Mouse (Mus musculus) CH12.LX (cell line): ENCODE measurements around the gene Tead2. TPM values are rescaled to one million over a fixed set of nuclear protein-coding genes. Genes with fewer than 3 reads are reported as not detected.

ENCODE experiments used
- DNase-seq: peaks from one replicate; pipeline ENCODE4 v3.0.0-alpha.2; 2013; ENCODE audit errors: extremely low read depth
- H3K27ac ChIP-seq: 2 replicates; pipeline ENCODE4 v1.5.1; 2012; ENCODE audit warnings: low read depth, mild to moderate bottlenecking, control low read depth, moderate library complexity; ENCODE audit not compliant: insufficient read depth
- H3K27me3 ChIP-seq: replicated peaks from 2 replicates; pipeline ENCODE3; 2012; ENCODE audit warnings: inconsistent platforms
- H3K36me3 ChIP-seq, 2 experiments: replicated peaks in 1 of 2; 2 replicates each; pipeline versions ENCODE3 to v1.6.1; 2012; ENCODE audit warnings: inconsistent platforms in 1 of 2, low read length in 1 of 2, mild to moderate bottlenecking in 1 of 2, mixed read lengths in 1 of 2, moderate library complexity in 1 of 2; ENCODE audit not compliant: control insufficient read depth in 1 of 2, insufficient read depth in 1 of 2
- H3K4me1 ChIP-seq, 2 experiments: 2 replicates each; pipeline ENCODE4 v1.6.1; 2012; ENCODE audit warnings: inconsistent platforms in 1 of 2, moderate library complexity in 1 of 2; ENCODE audit not compliant: insufficient read depth in 2 of 2, control insufficient read depth in 1 of 2
- H3K4me2 ChIP-seq: 2 replicates; pipeline ENCODE4 v1.6.1; 2012; ENCODE audit warnings: low read depth, mild to moderate bottlenecking, control low read depth; ENCODE audit not compliant: poor library complexity, insufficient read depth, severe bottlenecking
- H3K4me3 ChIP-seq, 3 experiments: fragments of 150-350 bp in 1 of 3; sonication (generic) in 1 of 3; replicated peaks in 1 of 3; 2 replicates each; pipeline versions ENCODE3 to v1.5.1; 2011 to 2012; ENCODE audit warnings: low read depth in 2 of 3, low read length in 2 of 3, mild to moderate bottlenecking in 2 of 3, moderate library complexity in 2 of 3, control low read depth in 1 of 3, improper control_type of control experiment in 1 of 3, inconsistent platforms in 1 of 3, mixed read lengths in 1 of 3; ENCODE audit not compliant: poor library complexity in 1 of 3
- H3K79me2 ChIP-seq: replicated peaks from 2 replicates; pipeline ENCODE4 v1.6.1; 2012; ENCODE audit warnings: mild to moderate bottlenecking, moderate library complexity; ENCODE audit not compliant: control insufficient read depth, poor library complexity, insufficient read depth, severe bottlenecking; ENCODE audit errors: extremely low read depth
- H3K9ac ChIP-seq: 2 replicates; pipeline ENCODE4 v1.6.1; 2012; ENCODE audit warnings: low read depth, mild to moderate bottlenecking, control low read depth, moderate library complexity; ENCODE audit not compliant: insufficient read depth
- H3K9me3 ChIP-seq: replicated peaks from 2 replicates; pipeline ENCODE3; 2012; ENCODE audit warnings: low read length, inconsistent platforms, mixed read lengths
- BHLHE40 ChIP-seq: IDR thresholded peaks from 2 replicates; pipeline ENCODE4 v1.6.1; 2011; ENCODE audit warnings: mild to moderate bottlenecking, low read depth, low read length, improper control_type of control experiment
- CHD1 ChIP-seq: IDR thresholded peaks from 2 replicates; pipeline ENCODE4 v1.6.1; 2012; ENCODE audit warnings: low read depth, low read length, improper control_type of control experiment, inconsistent platforms
- CTCF ChIP-seq, 2 experiments: IDR thresholded peaks in 1 of 2; conservative IDR thresholded peaks in 1 of 2; 2 replicates each; pipeline ENCODE4 v1.5.1; 2011 to 2012; ENCODE audit warnings: low read depth in 2 of 2, low read length in 2 of 2, improper control_type of control experiment in 1 of 2, inconsistent platforms in 1 of 2, mild to moderate bottlenecking in 1 of 2, moderate library complexity in 1 of 2
- E2F4 ChIP-seq: IDR thresholded peaks from 2 replicates; pipeline ENCODE4 v1.6.1; 2011; ENCODE audit warnings: low read depth, low read length, improper control_type of control experiment; ENCODE audit not compliant: insufficient replicate concordance
- ELF1 ChIP-seq: IDR thresholded peaks from 2 replicates; pipeline ENCODE4 v1.6.1; 2014; ENCODE audit warnings: low read depth, mild to moderate bottlenecking, inconsistent platforms, low read length, improper control_type of control experiment
- EP300 ChIP-seq: IDR thresholded peaks from 2 replicates; pipeline ENCODE4 v1.6.1; 2011; ENCODE audit warnings: low read length, improper control_type of control experiment
- HCFC1 ChIP-seq: IDR thresholded peaks from 2 replicates; pipeline ENCODE4 v1.6.1; 2012; ENCODE audit warnings: low read depth, mild to moderate bottlenecking, inconsistent platforms, low read length, improper control_type of control experiment
- IRF4 ChIP-seq: IDR thresholded peaks from 2 replicates; pipeline ENCODE4 v1.6.1; 2014; ENCODE audit warnings: low read depth, mild to moderate bottlenecking, inconsistent platforms, low read length, improper control_type of control experiment
- JUND ChIP-seq: conservative IDR thresholded peaks from 2 replicates; pipeline ENCODE4 v1.6.1; 2011; ENCODE audit warnings: low read depth, low read length, improper control_type of control experiment
- KAT2A ChIP-seq: IDR thresholded peaks from 2 replicates; pipeline ENCODE4 v1.6.1; 2012; ENCODE audit warnings: low read length, improper control_type of control experiment, inconsistent platforms; ENCODE audit not compliant: insufficient replicate concordance
- MAFK ChIP-seq: IDR thresholded peaks from 2 replicates; pipeline ENCODE4 v1.6.1; 2011; ENCODE audit warnings: low read length, improper control_type of control experiment; ENCODE audit not compliant: insufficient replicate concordance
- MAX ChIP-seq: IDR thresholded peaks from 2 replicates; pipeline ENCODE4 v1.6.1; 2011; ENCODE audit warnings: low read length, improper control_type of control experiment
- MAZ ChIP-seq: IDR thresholded peaks from 2 replicates; pipeline ENCODE4 v1.6.1; 2012; ENCODE audit warnings: low read depth, mild to moderate bottlenecking, inconsistent platforms, low read length, improper control_type of control experiment, moderate library complexity
- MXI1 ChIP-seq: IDR thresholded peaks from 2 replicates; pipeline ENCODE4 v1.6.1; 2011; ENCODE audit warnings: mild to moderate bottlenecking, low read depth, low read length, improper control_type of control experiment
- MYC ChIP-seq: IDR thresholded peaks from 2 replicates; pipeline ENCODE4 v1.6.1; 2011; ENCODE audit warnings: low read depth, mild to moderate bottlenecking, improper control_type of control experiment, low read length
- NRF1 ChIP-seq: IDR thresholded peaks from 2 replicates; pipeline ENCODE4 v1.6.1; 2014; ENCODE audit warnings: low read depth, mild to moderate bottlenecking, inconsistent platforms, low read length, improper control_type of control experiment, moderate library complexity
- PAX5 ChIP-seq: IDR thresholded peaks from 2 replicates; pipeline ENCODE4 v1.6.1; 2012; ENCODE audit warnings: low read length, inconsistent platforms, mixed read lengths
- POLR2AphosphoS2 ChIP-seq: IDR thresholded peaks from 2 replicates; pipeline ENCODE4 v1.6.1; 2011; ENCODE audit warnings: low read depth, low read length, improper control_type of control experiment
- RAD21 ChIP-seq: IDR thresholded peaks from 2 replicates; pipeline ENCODE4 v1.6.1; 2011; ENCODE audit warnings: low read depth, mild to moderate bottlenecking, low read length, improper control_type of control experiment, moderate library complexity
- SMC3 ChIP-seq: IDR thresholded peaks from 2 replicates; pipeline ENCODE4 v1.6.1; 2011; ENCODE audit warnings: low read depth, low read length, improper control_type of control experiment
- TCF12 ChIP-seq: IDR thresholded peaks from 2 replicates; pipeline ENCODE4 v1.6.1; 2014; ENCODE audit warnings: low read depth, mild to moderate bottlenecking, inconsistent platforms, low read length, improper control_type of control experiment
- ZKSCAN1 ChIP-seq: IDR thresholded peaks from 2 replicates; pipeline ENCODE4 v1.6.1; 2012; ENCODE audit warnings: low read depth, inconsistent platforms, low read length, improper control_type of control experiment, borderline replicate concordance
- ZNF384 ChIP-seq: IDR thresholded peaks from 2 replicates; pipeline ENCODE4 v1.6.1; 2012; ENCODE audit warnings: low read depth, low read length, improper control_type of control experiment, inconsistent platforms
- dilution Hi-C: fragments of 300-500 bp; cut with MboI; formaldehyde crosslinking; loops from 2 replicates; pipeline ENCODE4 v1.14.3; 2020; ENCODE audit warnings: low sequenced_read_pairs; ENCODE audit not compliant: extremely low pct_unique_long_range_greater_than_20kb, extremely low pct_ligation_motif_present
- in situ Hi-C: fragments of 300-500 bp; cut with MboI; formaldehyde crosslinking; loops from 3 replicates; pipeline ENCODE4 v1.14.3; 2019; ENCODE audit warnings: low sequenced_read_pairs, low pct_ligation_motif_present, low pct_unique_long_range_greater_than_20kb, mixed read lengths
- polyA plus RNA-seq: library from polyadenylated mRNA; unstranded; fragments of >175 nt; gene quantifications from 2 replicates; pipeline ENCODE4 v1.2.1, GENCODE M21; 2012; ENCODE audit warnings: low read depth; ENCODE audit not compliant: insufficient read length
- total RNA-seq, 2 experiments: library from RNA; depleted of rRNA; stranded (reverse); fragments of 300-350 nt in 1 of 2; fragments of >200 nt in 1 of 2; gene quantifications; 2 replicates each; pipeline ENCODE4 v1.2.3; 2012 to 2014

Gene Tead2
- total and polyA plus RNA-seq, 3 experiments = 0.31 to 2.5 (median 0.38) TPM

DNA sequence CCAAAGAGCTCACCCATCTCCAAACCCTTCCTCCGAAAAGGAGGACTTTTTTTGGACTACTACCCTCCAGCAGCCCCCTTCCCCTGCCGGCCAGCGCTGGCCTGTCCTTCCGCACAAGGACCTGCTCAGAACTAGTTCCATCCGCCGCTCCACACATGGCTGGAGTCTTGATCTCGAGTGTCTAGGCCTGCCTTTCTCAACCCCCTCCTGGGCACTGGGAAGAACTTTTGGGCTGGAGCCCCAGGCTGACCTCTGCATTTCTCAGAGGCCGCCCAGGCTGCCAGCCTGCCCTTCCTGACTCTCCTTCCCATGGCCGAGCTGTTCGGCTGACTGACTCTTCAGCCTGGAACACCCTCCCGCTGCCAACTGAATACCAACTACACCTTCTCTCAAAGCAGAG is 32.9 kb upstream of the Tead2 start:
- peaks cover 96% of the 10 kb centered on the region for H3K27me3 ChIP-seq
- H3K36me3 ChIP-seq = no peaks in the 10 kb centered on the region
- H3K9me3 ChIP-seq = peaks cover 2% of the 10 kb centered on the region
- no peak overlapping the region for H3K27ac ChIP-seq
- no peak overlapping the region for H3K4me3 ChIP-seq
- no peak for DNase-seq
- in situ Hi-C loops = no loop called here
- H3K4me2 ChIP-seq = peak overlapping the region; percentile 56
- no peak overlapping the region for H3K9ac ChIP-seq
- TF ChIP-seq CHD1 (no peak), ZKSCAN1 (no peak)
- TF ChIP-seq, all 38 proteins: peak for 0
- no peaks in the 10 kb centered on the region for H3K79me2 ChIP-seq
- H3K4me1 ChIP-seq = peaks cover 0 to 10% of the 10 kb centered on the region in 2 experiments; a peak in 2 of 4 replicates
- dilution Hi-C loops = no loop called here

DNA sequence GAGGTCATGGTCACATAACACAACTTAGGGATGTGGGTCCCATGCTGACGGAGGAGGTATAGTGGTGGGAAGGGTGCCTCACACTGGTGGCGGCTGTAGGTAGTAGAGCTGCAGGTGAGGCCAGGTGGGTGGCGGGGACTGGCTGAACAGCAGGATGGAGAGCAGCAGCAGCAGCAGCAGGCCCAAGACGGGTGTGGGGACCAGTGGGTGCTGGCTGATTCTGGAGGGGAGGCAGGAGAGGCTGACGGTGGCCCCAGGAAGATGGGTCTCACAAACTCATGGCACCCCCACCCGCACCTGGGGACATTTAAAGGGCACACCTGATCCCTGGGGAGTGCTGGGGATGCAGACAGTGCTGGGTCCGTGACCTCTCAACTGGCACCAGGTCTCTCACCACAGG is 31.9 kb upstream of the Tead2 start:
- no peak for TF ChIP-seq EP300
- no peak for TF ChIP-seq TCF12
- TF ChIP-seq KAT2A = no peak
- TF ChIP-seq MAZ = no peak
- no peak for TF ChIP-seq BHLHE40
- TF ChIP-seq ZNF384 = no peak
- TF ChIP-seq E2F4 = no peak
- TF ChIP-seq PAX5 = no peak
- TF ChIP-seq NRF1 = no peak
- no peak for TF ChIP-seq POLR2AphosphoS2
- TF ChIP-seq MAX = no peak
- no peak for TF ChIP-seq ELF1
- dilution Hi-C loops (no loop called here), in situ Hi-C loops (no loop called here)
- Histone ChIP-seq H3K9ac (no peak overlapping the region), H3K36me3 (no peaks in the 10 kb centered on the region), H3K9me3 (peaks cover under 1% of the 10 kb centered on the region), H3K27me3 (peaks cover 96% of the 10 kb centered on the region), H3K27ac (no peak overlapping the region), H3K79me2 (no peaks in the 10 kb centered on the region), H3K4me1 (peaks cover 0 to 10% of the 10 kb centered on the region in 2 experiments; a peak in 2 of 4 replicates), H3K4me3 (no peak overlapping the region), H3K4me2 (no peak overlapping the region)
- no peak for DNase-seq

DNA sequence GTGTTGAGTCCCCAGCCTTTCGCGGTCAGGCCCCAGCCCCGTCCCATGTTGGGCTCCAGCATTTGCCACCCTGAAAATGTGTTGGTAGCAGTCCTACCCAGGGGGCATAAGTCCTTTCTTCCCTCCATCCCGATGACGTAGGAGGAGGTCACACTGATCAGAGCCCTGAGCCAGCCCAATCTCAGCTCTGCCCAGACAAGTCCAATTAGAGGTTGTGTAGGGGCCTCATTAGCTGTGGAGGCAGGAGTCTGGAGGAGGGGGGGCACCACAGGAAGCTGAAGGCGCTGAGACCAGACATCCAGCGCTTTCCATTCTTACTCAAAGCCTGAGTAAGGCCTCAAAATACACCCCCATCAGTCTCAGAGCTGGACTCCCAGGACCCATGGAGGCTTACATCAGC is 29.6 kb upstream of the Tead2 start:
- H3K27ac ChIP-seq = no peak overlapping the region
- H3K4me2 ChIP-seq = no peak overlapping the region
- no peak overlapping the region for H3K9ac ChIP-seq
- dilution Hi-C loops (no loop called here), in situ Hi-C loops (no loop called here)
- H3K9me3 ChIP-seq = no peaks in the 10 kb centered on the region
- DNase-seq = no peak
- H3K4me1 ChIP-seq = peaks cover 0 to 10% of the 10 kb centered on the region in 2 experiments; a peak in 3 of 4 replicates
- H3K27me3 ChIP-seq = peaks cover 96% of the 10 kb centered on the region
- no peaks in the 10 kb centered on the region for H3K79me2 ChIP-seq
- TF ChIP-seq RAD21 = no peak
- no peak for TF ChIP-seq MXI1
- TF ChIP-seq JUND = no peak
- no peak for TF ChIP-seq MAFK
- TF ChIP-seq MAZ = no peak
- no peak for TF ChIP-seq IRF4
- no peak for TF ChIP-seq CTCF (conservative IDR thresholded peaks at IDR 0.05 in 1 of 2, IDR thresholded peaks at IDR 0.05 in 1 of 2; ENCODE audit: low read depth in 2 of 2, low read length in 2 of 2)
- no peak for TF ChIP-seq HCFC1
- no peak for TF ChIP-seq E2F4
- no peak for TF ChIP-seq SMC3
- no peak for TF ChIP-seq MYC
- TF ChIP-seq, all 38 proteins: peak for 0
- Histone ChIP-seq H3K36me3 (no peaks in the 10 kb centered on the region), H3K4me3 (no peak overlapping the region)
